Mouse (Mus musculus) ES-Bruce4 (cell line): ENCODE data around the gene Ech1.

Experiments
- CTCF ChIP-seq: IDR thresholded peaks from one replicate; pipeline ENCODE4 v1.8.1; 2011; ENCODE audit warnings: low read depth, low read length
- EP300 ChIP-seq: IDR thresholded peaks from 2 replicates; pipeline ENCODE4 v1.6.1; 2011; ENCODE audit warnings: low read depth, low read length; ENCODE audit not compliant: insufficient read depth
- POLR2A ChIP-seq: IDR thresholded peaks from one replicate; pipeline ENCODE4 v1.8.1; 2011; ENCODE audit warnings: low read length; ENCODE audit not compliant: insufficient read depth

DNA sequence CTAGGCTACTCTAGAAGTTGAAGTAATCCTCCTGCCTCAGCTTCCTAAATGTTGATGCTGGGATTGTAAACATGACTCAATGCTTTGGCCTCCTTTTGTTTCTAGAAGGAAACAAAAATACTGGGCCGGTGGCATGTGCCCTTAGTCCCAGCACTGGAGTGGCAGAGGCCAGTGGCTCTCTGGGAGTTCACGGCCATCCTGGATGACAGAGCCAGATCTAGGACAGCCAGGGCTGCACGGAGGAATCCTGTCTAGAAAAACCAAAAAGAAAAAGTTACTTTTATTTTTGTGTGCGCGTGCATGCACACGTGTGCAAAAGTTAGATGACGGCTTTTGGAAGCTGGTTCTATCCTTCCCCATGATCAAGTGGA, 1.4 kb downstream of the Ech1 start:
- TF ChIP-seq CTCF: no peak
- no peak for TF ChIP-seq POLR2A
- TF ChIP-seq EP300: no peak
